Mouse (Mus musculus) T-helper 2 cell (primary cell): Measurements from ENCODE around the gene Ano10.

Source experiments
- in situ Hi-C: fragments of 300-600 bp; cut with MboI, MseI; formaldehyde crosslinking; loops from one replicate; pipeline ENCODE4 v1.15.1; 2025; ENCODE audit warnings: high pct_unique_total_duplicates

Gene Ano10

GRCm38 (mm10) chr9:122127271-122127785 lies 166.9 kb downstream of the Ano10 start:
- in situ Hi-C loops: no loop called here

DNA sequence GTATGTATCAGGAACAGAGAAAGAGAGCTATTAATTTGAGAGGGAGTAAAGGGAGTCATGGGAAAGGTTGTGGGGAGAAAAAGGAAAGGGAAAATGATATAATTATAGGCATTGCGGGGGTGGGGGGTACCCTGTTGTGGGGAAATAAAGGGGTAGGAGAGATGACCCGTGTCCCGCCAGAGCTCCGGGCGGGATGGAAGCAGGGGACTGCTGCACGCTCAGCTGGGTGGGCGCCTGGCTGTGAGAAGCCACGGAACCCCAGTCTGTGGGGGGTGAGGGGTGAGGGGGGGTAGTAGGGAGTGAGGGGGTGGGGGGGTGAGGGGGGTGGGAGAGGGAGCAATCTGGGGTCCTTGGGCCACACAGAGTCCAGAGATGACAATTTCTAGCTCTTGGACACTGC lies 167.4 kb downstream of the Ano10 start:
- in situ Hi-C loops: no loop called here
